Mouse (Mus musculus) lung, adult 18-20 months (tissue): ENCODE results near the gene Hmgb1.

Experiments
- DNase-seq, 2 experiments: peaks; one replicate each; pipeline ENCODE4 v3.0.0; 2022; ENCODE audit warnings: mixed read lengths in 2 of 2

The Hmgb1 gene

DNA sequence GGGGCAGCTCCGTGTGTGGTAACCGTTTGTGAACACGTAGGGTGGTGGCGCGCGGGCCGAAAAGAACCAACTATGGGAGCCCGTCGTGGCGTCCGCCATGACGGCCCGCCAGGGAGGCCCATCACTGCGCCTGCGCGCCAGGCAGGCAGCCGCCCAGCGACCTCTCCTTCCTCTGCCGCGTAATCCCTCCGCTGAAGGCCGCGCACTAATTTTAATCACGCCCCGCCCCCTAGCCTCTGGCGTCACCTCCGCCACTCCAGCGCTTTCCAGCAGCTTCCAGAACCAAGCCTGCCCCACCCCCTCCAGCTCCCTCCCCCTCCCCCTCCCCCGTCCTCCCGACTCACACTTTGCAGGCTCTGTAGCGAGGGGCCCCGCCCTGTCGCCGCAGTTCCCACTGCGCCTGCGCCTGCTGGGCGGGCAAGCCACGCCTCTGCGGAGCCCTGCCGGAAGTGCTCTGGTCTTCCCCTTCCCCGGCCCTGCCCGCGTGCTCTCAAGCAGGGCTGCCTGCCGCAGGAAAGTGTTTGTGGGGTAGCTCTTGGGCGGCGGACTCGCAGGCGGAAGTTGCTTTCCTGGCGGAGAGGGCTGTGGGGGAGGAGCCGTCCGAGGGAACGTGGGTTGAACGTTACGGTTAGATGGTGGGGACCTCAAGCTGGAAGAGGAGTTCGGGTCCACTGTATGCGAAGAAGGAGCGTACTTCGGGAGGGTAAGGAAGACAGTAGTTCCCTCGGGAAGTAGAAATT lies at the start of gene Hmgb1, which contains the start of gene Uspl1:
Gene Hmgb1 (minus strand): TSS at position 386 of the 740 bp plus-strand sequence.
Gene Uspl1 (plus strand): TSS at position 247 of the 740 bp plus-strand sequence.
- peak; percentile 98 to 99 for DNase-seq

DNA sequence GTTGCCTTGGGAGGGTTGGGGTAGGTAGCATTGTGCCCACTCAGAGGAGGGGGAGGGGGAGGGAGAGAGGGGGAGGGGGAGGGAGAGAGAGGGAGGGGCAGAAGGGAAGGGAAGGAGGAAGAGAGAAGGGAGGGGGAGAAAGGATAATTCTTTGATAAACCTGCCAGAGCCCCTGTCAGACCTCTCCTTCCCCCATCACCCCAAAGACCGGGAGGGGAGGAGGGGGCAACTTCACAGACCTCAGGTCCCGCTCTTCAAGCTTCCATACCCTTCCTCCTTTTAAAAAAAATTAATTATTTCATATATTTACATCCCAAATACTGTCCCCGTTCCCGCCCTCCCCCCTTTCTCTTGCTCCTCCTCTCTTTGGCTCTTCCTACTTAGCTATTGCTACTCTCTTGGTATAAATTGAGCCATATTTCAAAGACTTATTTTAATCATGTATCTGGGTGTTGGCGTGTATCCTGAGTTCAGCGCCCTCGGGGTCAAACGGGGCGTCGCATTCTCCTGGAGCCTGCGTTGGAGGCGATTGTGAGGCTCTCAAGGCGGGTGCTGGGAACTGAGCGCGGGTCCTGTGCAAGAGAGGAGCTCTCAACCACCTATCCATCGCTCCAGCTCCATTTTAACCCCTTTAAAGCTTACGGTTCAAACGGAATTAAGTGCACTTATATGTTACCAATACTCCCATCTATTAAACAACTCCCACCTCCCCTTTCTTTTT lies 45.5 kb upstream of the Hmgb1 start:
- DNase-seq = peak in 1 of 2 experiments; percentile 17

DNA sequence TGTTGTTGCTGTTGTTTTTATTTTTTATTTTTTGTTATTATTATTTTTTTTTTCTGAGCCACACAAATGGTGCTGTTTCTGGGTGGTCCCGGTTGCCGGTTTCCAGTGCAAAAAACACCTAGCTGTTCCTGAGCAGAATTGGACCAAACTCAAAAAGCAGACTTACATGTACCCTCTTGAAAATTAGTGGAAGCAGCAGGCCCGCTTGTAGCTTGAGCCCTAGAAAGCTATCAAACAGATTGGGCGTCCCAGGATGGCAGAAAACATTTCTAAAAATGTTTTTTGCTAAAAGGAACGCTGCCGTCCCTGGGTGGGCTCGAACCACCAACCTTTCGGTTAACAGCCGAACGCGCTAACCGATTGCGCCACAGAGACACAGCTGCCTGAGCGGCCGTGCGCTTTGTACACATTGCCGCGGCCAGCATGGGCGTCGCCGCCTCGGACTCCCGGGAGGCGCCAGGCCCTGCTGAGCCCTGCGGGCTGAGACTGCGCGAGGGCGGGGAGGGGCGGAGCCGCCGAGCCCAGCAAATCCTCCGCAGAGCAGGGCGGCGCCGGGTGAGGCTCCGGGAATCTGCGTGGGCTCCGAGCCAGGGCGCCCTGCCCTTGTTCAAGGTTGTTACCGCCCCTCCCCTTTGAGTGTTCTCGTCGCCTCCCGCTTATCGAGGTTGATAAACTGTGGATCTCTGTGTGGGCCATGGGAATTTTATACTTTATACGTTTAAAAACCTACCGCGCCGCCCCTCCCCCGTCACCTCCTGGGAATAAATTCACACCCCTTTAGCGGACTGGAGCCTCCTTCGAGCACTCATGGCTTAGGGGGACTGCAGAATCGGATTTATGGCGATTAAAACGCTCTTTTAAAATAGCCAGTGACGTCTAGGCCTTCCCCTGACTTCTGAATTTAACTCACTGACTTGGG lies 44.7 kb upstream of the Hmgb1 start:
- peak; percentile 98 to 99 for DNase-seq

- no peak for DNase-seq
These were observed 40.4 kb upstream of the Hmgb1 start for GRCm38 (mm10) chr5:149224666-149225065.

GRCm38 (mm10) chr5:149221355-149221754 lies 37.1 kb upstream of the Hmgb1 start:
- peak in 1 of 2 experiments; percentile 14 for DNase-seq

- DNase-seq = no peak
These were observed 35.2 kb upstream of the Hmgb1 start for GRCm38 (mm10) chr5:149219493-149219892.

GRCm38 (mm10) chr5:149217524-149218357 lies 33.5 kb upstream of the Hmgb1 start:
- no peak for DNase-seq

GRCm38 (mm10) chr5:149215540-149215939 lies 31.3 kb upstream of the Hmgb1 start:
- no peak for DNase-seq

DNA sequence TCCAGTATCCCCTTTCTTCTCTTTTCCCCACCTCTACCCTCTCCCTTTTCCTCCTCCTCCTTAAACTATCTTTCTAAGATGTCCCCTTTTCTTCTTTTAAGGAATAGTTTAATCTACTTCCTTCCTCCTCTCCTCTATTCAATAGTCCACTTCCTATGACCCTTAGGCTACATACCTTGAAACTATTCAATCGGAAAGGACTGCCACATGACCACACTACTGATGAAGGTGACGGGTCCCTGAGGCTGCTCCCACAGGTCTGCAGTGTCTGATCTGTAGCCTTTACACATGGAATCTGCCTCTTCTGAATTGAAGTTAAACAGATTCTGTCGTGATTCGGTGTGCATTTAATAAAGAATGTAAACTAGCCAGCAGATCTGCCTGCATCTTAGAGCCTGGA lies 28.5 kb upstream of the Hmgb1 start:
- no peak for DNase-seq

- DNase-seq = no peak
These were observed 26.8 kb upstream of the Hmgb1 start for GRCm38 (mm10) chr5:149211041-149211440.

DNA sequence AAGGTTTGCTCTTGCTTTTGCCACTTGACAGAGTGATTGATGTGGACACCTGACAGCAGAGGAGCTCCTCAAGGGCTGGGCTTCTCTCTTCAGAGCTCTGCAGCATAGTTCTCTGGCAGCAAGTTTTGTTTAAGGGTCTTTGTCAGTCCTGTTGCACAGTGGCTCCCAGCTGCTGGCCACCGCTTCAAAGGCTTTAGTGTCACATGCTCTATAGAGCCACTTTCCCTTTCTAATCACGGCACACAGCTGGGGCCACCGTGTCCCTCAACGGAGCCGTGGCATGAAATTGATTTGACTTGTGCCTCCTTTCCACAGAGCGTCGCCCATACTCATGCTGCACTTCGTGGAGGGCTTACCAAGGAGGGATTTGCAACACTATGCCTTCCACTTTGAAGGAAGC lies 25.0 kb upstream of the Hmgb1 start:
- DNase-seq = no peak

- DNase-seq = no peak
These were observed 24.5 kb upstream of the Hmgb1 start for GRCm38 (mm10) chr5:149208776-149209175.

DNA sequence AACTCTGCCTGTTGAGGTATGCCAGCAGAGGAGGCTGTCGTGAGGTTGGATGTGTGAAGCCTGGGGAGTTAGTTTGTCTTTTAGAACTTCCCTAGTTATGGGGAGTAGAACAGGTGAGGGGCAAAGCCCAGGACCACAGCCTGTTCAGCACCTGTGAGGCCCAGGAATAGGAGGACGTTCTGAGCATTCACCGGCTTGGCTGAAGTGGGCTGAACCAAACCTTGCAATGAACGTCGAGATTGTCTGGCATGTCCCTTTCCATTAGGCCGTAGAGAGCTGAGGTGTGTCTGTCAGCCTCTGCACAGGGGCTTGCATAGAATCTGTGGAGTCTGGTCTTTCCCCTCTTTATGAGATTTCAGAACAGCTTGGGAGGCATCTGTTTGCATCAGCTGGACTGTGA lies 23.4 kb upstream of the Hmgb1 start:
- no peak for DNase-seq

GRCm38 (mm10) chr5:149206286-149206685 lies 22.0 kb upstream of the Hmgb1 start:
- DNase-seq = no peak

- DNase-seq = no peak
These were observed 21.0 kb upstream of the Hmgb1 start for GRCm38 (mm10) chr5:149205265-149205664.

DNA sequence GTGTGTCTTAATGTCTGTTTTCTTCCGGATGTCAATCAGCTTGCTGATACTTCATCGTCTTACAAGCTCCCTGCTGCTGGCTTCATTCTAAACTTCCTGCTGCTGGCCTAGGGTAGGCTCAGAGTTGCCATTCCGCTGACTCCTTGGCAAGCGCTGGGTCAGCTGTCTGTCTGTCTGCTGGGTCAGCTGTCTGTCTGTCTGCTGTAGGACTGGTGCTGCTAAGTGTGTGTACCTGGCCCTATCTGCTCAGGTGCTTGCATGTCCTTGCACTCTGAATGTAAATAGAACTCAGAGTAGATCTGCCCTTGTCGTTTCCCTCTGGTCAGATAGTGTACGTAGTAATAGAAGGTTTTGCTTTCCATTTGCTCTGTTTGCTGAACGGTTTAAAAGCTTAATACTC lies 20.5 kb upstream of the Hmgb1 start:
- no peak for DNase-seq

DNA sequence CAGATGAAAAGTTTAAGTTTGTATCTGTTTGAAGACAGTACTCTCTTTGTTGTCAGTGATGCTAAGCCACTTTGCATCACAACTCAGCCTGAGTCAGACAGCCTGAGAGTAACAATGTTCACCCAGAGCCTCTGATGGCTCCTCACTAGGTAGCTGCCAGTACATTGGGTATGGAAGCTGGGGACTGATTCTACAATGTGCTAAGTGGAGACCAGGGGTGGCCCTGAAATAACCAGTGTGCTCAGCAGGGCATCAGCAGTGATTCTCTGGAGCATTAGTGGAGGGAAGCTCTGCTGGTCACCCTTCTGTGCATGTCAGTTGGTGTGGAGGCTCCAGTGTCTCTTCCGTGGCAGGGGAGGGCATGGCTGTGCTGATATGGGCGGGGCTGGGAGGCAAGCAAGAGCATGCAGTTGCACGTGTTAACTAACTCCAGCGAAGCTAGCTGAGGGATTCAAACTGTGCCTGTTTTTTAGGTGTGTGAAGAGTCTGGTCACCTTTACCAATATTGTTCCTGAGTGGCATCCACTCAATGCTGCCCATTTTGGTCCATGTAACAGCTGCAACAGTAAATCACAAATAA lies 19.6 kb upstream of the Hmgb1 start:
- DNase-seq = no peak

GRCm38 (mm10) chr5:149202941-149203340 lies 18.7 kb upstream of the Hmgb1 start:
- peak; percentile 35 to 55 for DNase-seq

DNA sequence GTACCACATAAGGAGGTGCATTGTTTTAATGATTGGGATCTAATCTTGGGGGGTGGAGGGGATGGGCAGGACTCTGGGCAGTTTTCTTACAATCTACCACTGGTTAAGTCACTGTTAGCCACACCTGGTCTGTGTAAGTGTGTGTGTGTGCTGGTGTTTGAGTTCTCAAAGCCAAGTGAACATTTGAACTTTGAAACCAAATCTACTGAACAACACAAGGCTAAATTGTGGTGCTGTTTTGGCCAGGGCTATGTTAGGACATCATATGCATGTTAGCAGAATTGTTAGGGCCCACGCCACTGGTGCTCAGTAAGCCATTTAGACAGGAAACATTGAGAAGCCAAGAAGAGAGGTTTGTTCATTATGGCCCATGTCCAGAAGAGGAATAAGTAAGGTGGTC lies 14.5 kb upstream of the Hmgb1 start:
- DNase-seq = no peak

DNA sequence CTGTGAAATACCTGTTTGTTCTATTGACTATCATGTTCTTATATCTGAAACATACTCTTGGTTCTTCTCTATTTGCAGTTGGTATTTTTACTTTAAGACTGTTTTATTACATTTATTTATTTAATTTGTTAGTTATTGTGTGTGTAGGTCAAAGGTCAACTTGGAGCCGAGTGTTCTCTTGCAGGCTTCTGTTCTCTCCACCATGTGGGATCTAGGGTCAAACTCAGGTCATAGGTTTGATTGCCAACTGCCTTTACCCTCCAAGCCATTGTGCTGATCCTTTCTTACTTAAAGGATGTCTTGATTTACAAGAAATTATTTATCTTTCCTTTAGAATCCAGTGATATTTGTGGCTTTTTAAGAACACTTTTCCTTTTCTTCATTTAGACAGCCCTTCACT lies 12.3 kb upstream of the Hmgb1 start:
- DNase-seq = no peak

DNA sequence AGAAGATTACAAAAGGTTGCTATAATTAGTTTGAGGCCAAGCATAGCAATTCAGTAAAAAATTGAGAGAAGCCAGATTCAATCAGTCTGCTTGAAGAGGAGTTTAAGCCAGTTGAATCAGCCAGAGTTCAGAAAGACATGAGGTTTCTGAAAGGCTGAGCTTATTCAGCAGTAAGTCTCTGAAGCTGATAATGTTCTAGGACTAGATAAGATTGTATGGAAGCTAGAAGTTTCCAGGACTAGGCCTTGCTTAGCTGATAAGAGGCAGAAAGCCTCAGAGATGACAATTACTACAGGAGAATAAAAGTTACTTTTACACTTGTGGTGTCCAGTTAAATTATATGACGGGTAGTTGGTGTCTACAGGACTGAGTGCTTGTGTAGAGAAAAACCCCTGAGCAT lies 5.9 kb upstream of the Hmgb1 start:
- no peak for DNase-seq

- DNase-seq = no peak
These were observed 1.5 kb upstream of the Hmgb1 start for GRCm38 (mm10) chr5:149185806-149186205.
